Mouse (Mus musculus) bone marrow macrophage, adult 2 months (primary cell): Measurements from ENCODE around the gene Raph1.

Experiments
- CTCF ChIP-seq: IDR thresholded peaks from 2 replicates; pipeline ENCODE4 v1.5.1; 2012; ENCODE audit warnings: low read depth, mild to moderate bottlenecking, low read length, moderate library complexity
- POLR2A ChIP-seq: IDR thresholded peaks from 2 replicates; pipeline ENCODE4 v1.6.1; 2012; ENCODE audit warnings: mild to moderate bottlenecking, low read depth, low read length, borderline replicate concordance

DNA sequence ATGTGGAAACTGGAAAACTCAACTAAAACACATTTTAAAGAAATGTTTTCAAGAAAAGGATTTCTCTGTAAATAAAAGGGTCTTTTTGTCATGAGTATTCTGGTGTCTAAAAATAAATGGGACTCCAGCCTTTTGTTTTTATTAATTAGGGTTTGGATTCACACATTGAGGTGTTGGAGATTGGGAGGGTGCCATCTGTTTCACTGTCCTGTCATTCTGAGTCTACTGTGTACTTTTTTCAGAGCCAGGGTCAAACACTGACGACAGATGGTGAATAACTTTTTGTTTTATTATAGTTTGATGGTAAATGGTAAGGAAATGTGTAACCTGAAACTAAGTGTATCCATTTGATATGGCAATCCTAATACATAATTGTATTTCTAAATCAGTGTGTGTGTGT is 85.3 kb downstream of the Raph1 start:
- TF ChIP-seq CTCF (no peak), POLR2A (no peak)
